Mouse (Mus musculus): ENCODE data around the gene Pqlc3. TPM values are rescaled to one million over a fixed set of nuclear protein-coding genes. Genes with fewer than 3 reads are reported as not detected.
"Not testable (repeated sequence)": the region's sequence is repeated elsewhere in the genome, so short reads cannot be mapped to it uniquely, and the experiment has no call there.

Pqlc3 gene
- polyA plus RNA-seq, 1 experiment, result 1.8 TPM

DNA sequence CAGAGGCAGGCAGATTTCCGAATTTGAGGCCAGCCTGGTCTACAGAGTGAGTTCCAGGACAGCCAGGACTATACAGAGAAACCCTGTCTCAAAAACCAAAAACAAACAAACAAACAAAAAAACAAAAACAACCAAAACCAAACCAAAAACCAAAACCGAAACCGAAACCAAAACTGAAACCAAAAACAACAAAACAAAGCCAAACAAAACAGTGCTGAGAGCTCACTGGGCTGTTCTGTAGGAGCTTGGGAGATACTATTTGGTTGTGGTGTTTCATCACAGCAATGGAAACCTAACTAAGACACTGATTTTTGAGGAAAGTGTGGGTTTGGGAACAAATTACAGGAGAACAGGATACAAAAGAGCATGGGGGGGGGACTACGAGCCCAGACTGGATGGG, 21.9 kb upstream of the Pqlc3 start:
- Histone ChIP-seq H3K36me3 (ENCODE audit: control insufficient read depth, insufficient read depth, low read length) (no peaks in the 10 kb centered on the region), H3K4me3 (ENCODE audit: control insufficient read depth, low read depth, low read length) (no peak overlapping the region), H3K27me3 (ENCODE audit: control insufficient read depth, insufficient read depth, low read length) (no peaks in the 10 kb centered on the region), H3K4me1 (ENCODE audit: control insufficient read depth, insufficient read depth, low read length) (no peaks in the 10 kb centered on the region), H3K27ac (ENCODE audit: control insufficient read depth, insufficient read depth, low read depth, low read length) (no peak overlapping the region)
- no peak for TF ChIP-seq POLR2A (IDR thresholded peaks at IDR 0.05; ENCODE audit: control insufficient read depth, low read depth, low read length)
- no peak for TF ChIP-seq CTCF (IDR thresholded peaks at IDR 0.05; ENCODE audit: control insufficient read depth, insufficient read depth, insufficient replicate concordance, low read depth, low read length)

DNA sequence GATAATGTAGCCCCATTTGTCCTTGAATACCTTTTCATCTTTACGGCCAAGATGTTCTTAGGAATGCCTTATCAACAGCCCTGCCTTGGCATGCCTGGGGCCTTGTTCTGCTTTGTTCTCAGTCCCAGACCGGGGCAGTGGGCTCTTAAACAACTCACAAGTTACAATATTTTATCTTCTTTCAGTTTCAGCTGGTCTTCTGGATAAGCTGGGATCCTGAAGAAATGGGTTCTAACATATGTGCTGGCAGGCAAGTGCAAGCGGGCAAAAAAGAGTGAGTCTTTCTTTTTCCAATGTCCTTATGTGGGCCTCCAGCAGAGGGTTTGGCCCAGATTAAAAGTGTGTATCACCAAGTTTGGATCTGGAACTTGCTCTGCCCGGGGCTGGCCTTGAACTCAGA, 20.9 kb upstream of the Pqlc3 start:
- H3K36me3 ChIP-seq (ENCODE audit: control insufficient read depth, insufficient read depth, low read length); H3K4me3 ChIP-seq (ENCODE audit: control insufficient read depth, low read depth, low read length); H3K27ac ChIP-seq (ENCODE audit: control insufficient read depth, insufficient read depth, low read depth, low read length); H3K4me1 ChIP-seq (ENCODE audit: control insufficient read depth, insufficient read depth, low read length); H3K27me3 ChIP-seq (ENCODE audit: control insufficient read depth, insufficient read depth, low read length): not testable (repeated sequence)

- no peaks in the 10 kb centered on the region for H3K27me3 ChIP-seq (ENCODE audit: control insufficient read depth, insufficient read depth, low read length)
- no peak overlapping the region for H3K27ac ChIP-seq (ENCODE audit: control insufficient read depth, insufficient read depth, low read depth, low read length)
- no peak overlapping the region for H3K4me3 ChIP-seq (ENCODE audit: control insufficient read depth, low read depth, low read length)
- H3K36me3 ChIP-seq (ENCODE audit: control insufficient read depth, insufficient read depth, low read length), result no peaks in the 10 kb centered on the region
- TF ChIP-seq CTCF (IDR thresholded peaks at IDR 0.05; ENCODE audit: control insufficient read depth, insufficient read depth, insufficient replicate concordance, low read depth, low read length) (no peak), POLR2A (IDR thresholded peaks at IDR 0.05; ENCODE audit: control insufficient read depth, low read depth, low read length) (no peak)
- H3K4me1 ChIP-seq (ENCODE audit: control insufficient read depth, insufficient read depth, low read length), result no peaks in the 10 kb centered on the region
Measured at GRCm38 (mm10) chr12:17018468-17018867, 18.3 kb upstream of the Pqlc3 start.

DNA sequence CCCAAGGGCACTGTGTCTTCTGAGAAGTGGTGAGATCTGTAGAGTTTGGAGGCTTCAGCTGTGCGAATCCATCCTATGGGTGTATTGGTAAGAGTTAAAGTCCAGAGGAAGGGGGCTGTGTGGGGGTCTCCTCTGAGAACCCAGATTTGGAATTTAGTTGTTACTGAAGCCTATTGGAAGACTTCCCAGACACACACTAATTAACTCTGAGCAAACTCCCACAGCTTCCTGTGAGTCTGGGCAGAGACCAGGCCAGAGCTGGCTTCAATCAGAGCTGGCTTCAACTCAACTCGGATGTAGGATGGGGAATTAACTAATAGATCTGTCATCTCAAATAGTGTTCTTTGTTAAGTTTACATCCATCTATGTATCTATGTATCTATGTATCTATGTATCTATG, 15.5 kb upstream of the Pqlc3 start:
- Histone ChIP-seq H3K4me1 (ENCODE audit: control insufficient read depth, insufficient read depth, low read length) (peaks cover 10% of the 10 kb centered on the region), H3K36me3 (ENCODE audit: control insufficient read depth, insufficient read depth, low read length) (no peaks in the 10 kb centered on the region), H3K4me3 (ENCODE audit: control insufficient read depth, low read depth, low read length) (no peak overlapping the region), H3K27me3 (ENCODE audit: control insufficient read depth, insufficient read depth, low read length) (no peaks in the 10 kb centered on the region), H3K27ac (ENCODE audit: control insufficient read depth, insufficient read depth, low read depth, low read length) (no peak overlapping the region)
- TF ChIP-seq CTCF (IDR thresholded peaks at IDR 0.05; ENCODE audit: control insufficient read depth, insufficient read depth, insufficient replicate concordance, low read depth, low read length) (no peak), POLR2A (IDR thresholded peaks at IDR 0.05; ENCODE audit: control insufficient read depth, low read depth, low read length) (no peak)

DNA sequence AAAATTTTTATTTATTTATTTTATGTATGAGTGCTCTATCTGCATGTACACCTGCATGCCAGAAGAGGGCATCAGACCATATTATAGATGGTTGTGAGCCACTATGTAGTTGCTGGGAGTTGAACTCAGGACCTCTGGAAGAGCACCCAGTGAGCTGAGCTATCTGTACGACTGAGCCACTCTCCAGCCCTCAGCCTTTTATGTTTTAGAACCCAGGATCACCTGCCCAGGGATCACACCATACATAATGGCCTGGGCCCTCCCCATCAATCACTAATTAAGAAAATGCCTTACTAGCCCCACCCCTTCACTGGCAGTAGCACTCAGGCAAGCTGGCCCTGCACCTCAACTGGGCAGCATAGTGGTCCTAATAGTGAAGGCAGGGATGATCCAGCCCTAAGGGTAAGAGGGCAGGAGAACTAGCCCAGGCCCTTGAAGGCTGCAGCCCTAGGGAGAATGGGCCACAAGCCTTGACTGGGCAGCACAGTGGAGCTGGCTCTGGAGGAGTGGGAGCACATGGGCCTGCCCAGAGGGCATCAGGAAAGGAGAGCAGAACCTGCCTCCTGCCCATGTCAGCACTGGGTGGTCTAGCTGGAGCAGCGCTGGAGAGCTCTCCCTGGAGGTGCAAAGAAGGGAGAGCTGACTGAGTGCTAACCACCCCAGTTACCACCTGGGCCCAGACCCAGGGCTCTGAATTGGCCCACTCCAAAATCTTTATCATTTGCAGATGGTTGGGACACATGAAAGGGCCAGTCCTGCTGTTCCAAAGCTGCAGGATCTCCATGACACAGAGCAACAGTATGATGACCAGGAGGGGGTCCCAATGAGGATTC, 12.1 kb upstream of the Pqlc3 start:
- Histone ChIP-seq H3K4me1 (ENCODE audit: control insufficient read depth, insufficient read depth, low read length) (peaks cover 10% of the 10 kb centered on the region), H3K27ac (ENCODE audit: control insufficient read depth, insufficient read depth, low read depth, low read length) (no peak overlapping the region), H3K4me3 (ENCODE audit: control insufficient read depth, low read depth, low read length) (no peak overlapping the region), H3K27me3 (ENCODE audit: control insufficient read depth, insufficient read depth, low read length) (no peaks in the 10 kb centered on the region), H3K36me3 (ENCODE audit: control insufficient read depth, insufficient read depth, low read length) (no peaks in the 10 kb centered on the region)
- no peak for TF ChIP-seq CTCF (IDR thresholded peaks at IDR 0.05; ENCODE audit: control insufficient read depth, insufficient read depth, insufficient replicate concordance, low read depth, low read length)
- no peak for TF ChIP-seq POLR2A (IDR thresholded peaks at IDR 0.05; ENCODE audit: control insufficient read depth, low read depth, low read length)

DNA sequence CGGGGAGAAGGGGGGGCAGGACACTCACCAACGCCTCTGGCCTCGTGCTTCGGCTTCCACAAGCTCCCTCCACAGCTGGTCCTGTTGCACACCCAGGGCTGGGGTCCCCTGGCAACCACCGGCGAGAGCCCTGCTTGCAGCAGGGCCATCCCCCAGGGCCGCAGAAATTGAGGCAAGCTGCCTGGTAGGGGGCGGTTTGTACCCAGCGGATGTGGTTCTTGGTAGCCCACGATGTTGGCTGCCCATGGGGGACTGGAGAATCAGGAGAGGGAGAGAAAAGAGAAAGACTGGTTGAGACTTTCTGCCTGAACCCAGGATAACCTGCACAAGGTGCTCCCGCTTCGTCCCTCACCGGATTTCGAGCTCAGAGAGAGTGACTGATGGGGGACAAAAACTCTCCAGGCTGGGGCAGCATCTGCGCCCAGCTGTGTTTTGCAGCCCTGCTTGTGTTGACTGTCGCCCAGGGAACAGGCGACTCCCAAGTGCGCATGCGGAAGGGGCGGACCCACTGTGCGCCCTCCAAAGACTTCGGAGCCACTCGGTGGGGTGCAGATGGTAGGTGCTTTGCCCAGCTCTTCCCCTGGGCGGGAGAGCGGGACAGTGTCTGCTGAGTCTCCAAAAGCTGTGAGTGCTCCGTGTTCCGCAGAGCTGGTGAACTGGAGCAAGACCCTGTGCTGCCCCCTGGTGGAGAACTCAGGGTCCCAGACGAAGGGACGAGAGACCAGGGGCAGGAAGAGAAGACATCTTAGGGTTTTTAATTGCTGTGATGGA, 11.1 kb upstream of the Pqlc3 start, which contains the start of gene 2410004P03Rik:
2410004P03Rik (minus strand) TSS at position 628 of the 771 bp plus-strand sequence.
- Histone ChIP-seq H3K27ac (ENCODE audit: control insufficient read depth, insufficient read depth, low read depth, low read length) (no peak within 1 kb of the TSS), H3K36me3 (ENCODE audit: control insufficient read depth, insufficient read depth, low read length) (no peaks in the 10 kb centered on the region), H3K27me3 (ENCODE audit: control insufficient read depth, insufficient read depth, low read length) (no peaks in the 10 kb centered on the region), H3K4me3 (ENCODE audit: control insufficient read depth, low read depth, low read length) (peak within 1 kb of the TSS; percentile 83), H3K4me1 (ENCODE audit: control insufficient read depth, insufficient read depth, low read length) (peaks cover 10% of the 10 kb centered on the region)
- TF ChIP-seq POLR2A (IDR thresholded peaks at IDR 0.05; ENCODE audit: control insufficient read depth, low read depth, low read length) (no peak), CTCF (IDR thresholded peaks at IDR 0.05; ENCODE audit: control insufficient read depth, insufficient read depth, insufficient replicate concordance, low read depth, low read length) (peak; percentile 86; the same call in 1 of the 2 replicates)

DNA sequence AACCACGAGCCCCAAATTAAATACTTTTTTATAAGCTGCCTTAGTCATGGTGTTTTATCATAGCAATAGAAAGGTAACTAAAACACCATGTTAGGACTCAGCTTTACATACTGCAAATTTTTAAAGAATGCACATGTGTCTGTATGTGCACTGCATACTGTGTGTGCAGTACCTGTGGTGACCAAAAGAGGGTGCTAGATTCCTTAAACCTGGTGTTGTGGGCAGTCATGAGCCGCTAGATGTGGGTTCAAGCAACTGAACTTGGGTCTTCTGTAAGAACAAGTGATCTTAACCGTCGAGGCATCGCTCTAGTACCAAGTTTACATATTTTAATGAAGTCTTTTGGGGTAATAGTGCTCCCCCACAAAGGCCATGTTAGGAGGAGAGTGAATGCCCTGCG, 9.3 kb upstream of the Pqlc3 start:
- Histone ChIP-seq H3K27me3 (ENCODE audit: control insufficient read depth, insufficient read depth, low read length) (no peaks in the 10 kb centered on the region), H3K4me1 (ENCODE audit: control insufficient read depth, insufficient read depth, low read length) (peaks cover 10% of the 10 kb centered on the region), H3K27ac (ENCODE audit: control insufficient read depth, insufficient read depth, low read depth, low read length) (no peak overlapping the region), H3K4me3 (ENCODE audit: control insufficient read depth, low read depth, low read length) (no peak overlapping the region), H3K36me3 (ENCODE audit: control insufficient read depth, insufficient read depth, low read length) (no peaks in the 10 kb centered on the region)
- no peak for TF ChIP-seq POLR2A (IDR thresholded peaks at IDR 0.05; ENCODE audit: control insufficient read depth, low read depth, low read length)
- TF ChIP-seq CTCF (IDR thresholded peaks at IDR 0.05; ENCODE audit: control insufficient read depth, insufficient read depth, insufficient replicate concordance, low read depth, low read length), result peak; percentile 21; the same call in 1 of the 2 replicates

Measured in testis, adult 2 months (tissue).